Mouse (Mus musculus) embryo, embryonic 10.5 days (tissue): ENCODE measurements around the gene Eed.
A peak's percentile ranks its signal among the peaks of the same experiment; 100 is the strongest.

Experiments used
- DNase-seq: peaks from one replicate; pipeline ENCODE4 v3.0.0-alpha.2; 2015; ENCODE audit warnings: low spot score

The Eed gene

GRCm38 (mm10) chr7:89908899-89909621 is 71.7 kb downstream of the Eed start:
- no peak for DNase-seq

- peak; percentile 44 for DNase-seq
These were observed 72.4 kb downstream of the Eed start for GRCm38 (mm10) chr7:89908421-89908820.

GRCm38 (mm10) chr7:89907950-89908349 is 72.8 kb downstream of the Eed start:
- peak; percentile 86 for DNase-seq
